Mouse (Mus musculus): Measurements from ENCODE around the gene Wdfy2. TPM values are rescaled to one million over a fixed set of nuclear protein-coding genes. Genes with fewer than 3 reads are reported as not detected.
"Not testable (repeated sequence)": the region's sequence is repeated elsewhere in the genome, so short reads cannot be mapped to it uniquely, and the experiment has no call there.

Gene Wdfy2
- polyA plus RNA-seq, 1 experiment, result 8.3 TPM

- DNase-seq, result no peak
These were observed 4.4 kb upstream of the Wdfy2 start for GRCm38 (mm10) chr14:62833036-62833435.

GRCm38 (mm10) chr14:62833541-62833940 lies 3.9 kb upstream of the Wdfy2 start:
- H3K4me3 ChIP-seq (ENCODE audit: insufficient read depth, low read depth, low read length), result no peak overlapping the region
- no peak for TF ChIP-seq CTCF (conservative IDR thresholded peaks at IDR 0.05; ENCODE audit: insufficient read depth, insufficient read length, low read depth, low read length)
- TF ChIP-seq POLR2A (IDR thresholded peaks at IDR 0.05; ENCODE audit: low read depth, low read length), result no peak
- no peaks in the 10 kb centered on the region for H3K36me3 ChIP-seq (ENCODE audit: control insufficient read depth, insufficient read depth, low read length)
- DNase-seq, result no peak
- H3K27me3 ChIP-seq (replicated peaks; ENCODE audit: control insufficient read depth, insufficient read depth, low read length), result no peaks in the 10 kb centered on the region
- H3K4me1 ChIP-seq (ENCODE audit: control insufficient read depth, insufficient read depth, low read length), result no peaks in the 10 kb centered on the region
- 55% methylated on average over 3 of the region's 3 CpGs for WGBS
- H3K27ac ChIP-seq (ENCODE audit: insufficient read depth, low read depth, low read length), result no peak overlapping the region

More at GRCm38 (mm10) chr14:62833036-62833435, 4.4 kb upstream of the Wdfy2 start:
- Histone ChIP-seq H3K4me1 (ENCODE audit: control insufficient read depth, insufficient read depth, low read length) (no peaks in the 10 kb centered on the region), H3K36me3 (ENCODE audit: control insufficient read depth, insufficient read depth, low read length) (no peaks in the 10 kb centered on the region), H3K27ac (ENCODE audit: insufficient read depth, low read depth, low read length) (no peak overlapping the region), H3K4me3 (ENCODE audit: insufficient read depth, low read depth, low read length) (no peak overlapping the region), H3K27me3 (replicated peaks; ENCODE audit: control insufficient read depth, insufficient read depth, low read length) (no peaks in the 10 kb centered on the region)
- TF ChIP-seq POLR2A (IDR thresholded peaks at IDR 0.05; ENCODE audit: low read depth, low read length), result no peak
- TF ChIP-seq CTCF (conservative IDR thresholded peaks at IDR 0.05; ENCODE audit: insufficient read depth, insufficient read length, low read depth, low read length), result no peak
- 78% methylated on average over 7 of the region's 7 CpGs for WGBS

- 80% methylated on average over 3 of the region's 3 CpGs for WGBS
- H3K27me3 ChIP-seq (replicated peaks; ENCODE audit: control insufficient read depth, insufficient read depth, low read length); DNase-seq; H3K27ac ChIP-seq (ENCODE audit: insufficient read depth, low read depth, low read length); H3K4me3 ChIP-seq (ENCODE audit: insufficient read depth, low read depth, low read length); H3K4me1 ChIP-seq (ENCODE audit: control insufficient read depth, insufficient read depth, low read length); H3K36me3 ChIP-seq (ENCODE audit: control insufficient read depth, insufficient read depth, low read length): not testable (repeated sequence)
These were observed 1.7 kb upstream of the Wdfy2 start for GRCm38 (mm10) chr14:62835737-62836136.

GRCm38 (mm10) chr14:62836926-62837640 lies 395 bp upstream of the Wdfy2 start:
- Histone ChIP-seq H3K4me1 (ENCODE audit: control insufficient read depth, insufficient read depth, low read length) (peaks cover 2% of the 10 kb centered on the region), H3K4me3 (ENCODE audit: insufficient read depth, low read depth, low read length) (peak overlapping the region; percentile 25; the same call in 1 of the 2 replicates), H3K27ac (ENCODE audit: insufficient read depth, low read depth, low read length) (peak overlapping the region; percentile 25; the same call in 1 of the 2 replicates), H3K36me3 (ENCODE audit: control insufficient read depth, insufficient read depth, low read length) (no peaks in the 10 kb centered on the region), H3K27me3 (replicated peaks; ENCODE audit: control insufficient read depth, insufficient read depth, low read length) (no peaks in the 10 kb centered on the region)
- under 1% methylated on average over 37 of the region's 37 CpGs for WGBS
- DNase-seq, result peak; percentile 99
- peak; percentile 94 for TF ChIP-seq CTCF (conservative IDR thresholded peaks at IDR 0.05; ENCODE audit: insufficient read depth, insufficient read length, low read depth, low read length)
- no peak for TF ChIP-seq POLR2A (IDR thresholded peaks at IDR 0.05; ENCODE audit: low read depth, low read length)

- Histone ChIP-seq H3K4me3 (ENCODE audit: insufficient read depth, low read depth, low read length) (peak overlapping the region; percentile 97), H3K36me3 (ENCODE audit: control insufficient read depth, insufficient read depth, low read length) (no peaks in the 10 kb centered on the region), H3K27me3 (replicated peaks; ENCODE audit: control insufficient read depth, insufficient read depth, low read length) (no peaks in the 10 kb centered on the region), H3K4me1 (ENCODE audit: control insufficient read depth, insufficient read depth, low read length) (peaks cover 7% of the 10 kb centered on the region), H3K27ac (ENCODE audit: insufficient read depth, low read depth, low read length) (peak overlapping the region; percentile 87)
- 3% methylated on average over 9 of the region's 9 CpGs for WGBS
- peak; percentile 41 for DNase-seq
- TF ChIP-seq POLR2A (IDR thresholded peaks at IDR 0.05; ENCODE audit: low read depth, low read length) (no peak), CTCF (conservative IDR thresholded peaks at IDR 0.05; ENCODE audit: insufficient read depth, insufficient read length, low read depth, low read length) (no peak)
These were observed 858 bp downstream of the Wdfy2 start for GRCm38 (mm10) chr14:62838336-62838735.

- Histone ChIP-seq H3K36me3 (ENCODE audit: control insufficient read depth, insufficient read depth, low read length) (no peaks in the 10 kb centered on the region), H3K4me3 (ENCODE audit: insufficient read depth, low read depth, low read length) (no peak overlapping the region), H3K27ac (ENCODE audit: insufficient read depth, low read depth, low read length) (no peak overlapping the region), H3K4me1 (ENCODE audit: control insufficient read depth, insufficient read depth, low read length) (peaks cover 34% of the 10 kb centered on the region), H3K27me3 (replicated peaks; ENCODE audit: control insufficient read depth, insufficient read depth, low read length) (no peaks in the 10 kb centered on the region)
- DNase-seq, result no peak
- TF ChIP-seq POLR2A (IDR thresholded peaks at IDR 0.05; ENCODE audit: low read depth, low read length) (no peak), CTCF (conservative IDR thresholded peaks at IDR 0.05; ENCODE audit: insufficient read depth, insufficient read length, low read depth, low read length) (no peak)
These were observed 4.2 kb downstream of the Wdfy2 start for GRCm38 (mm10) chr14:62841726-62842125.

- no peaks in the 10 kb centered on the region for H3K36me3 ChIP-seq (ENCODE audit: control insufficient read depth, insufficient read depth, low read length)
- no peak overlapping the region for H3K27ac ChIP-seq (ENCODE audit: insufficient read depth, low read depth, low read length)
- TF ChIP-seq CTCF (conservative IDR thresholded peaks at IDR 0.05; ENCODE audit: insufficient read depth, insufficient read length, low read depth, low read length), result no peak
- TF ChIP-seq POLR2A (IDR thresholded peaks at IDR 0.05; ENCODE audit: low read depth, low read length), result no peak
- no peak for DNase-seq
- no peak overlapping the region for H3K4me3 ChIP-seq (ENCODE audit: insufficient read depth, low read depth, low read length)
- peaks cover 34% of the 10 kb centered on the region for H3K4me1 ChIP-seq (ENCODE audit: control insufficient read depth, insufficient read depth, low read length)
- H3K27me3 ChIP-seq (replicated peaks; ENCODE audit: control insufficient read depth, insufficient read depth, low read length), result no peaks in the 10 kb centered on the region
These were observed 5.0 kb downstream of the Wdfy2 start for GRCm38 (mm10) chr14:62842495-62842894.

Data from kidney, adult 2 months (tissue).